Mouse (Mus musculus) layer of hippocampus, adult 9-10 months (tissue): Measurements from ENCODE around the gene Bphl.

Experiments used
- DNase-seq: peaks from one replicate; pipeline ENCODE4 v3.0.0; 2022; ENCODE audit warnings: low spot score

The Bphl gene

GRCm38 (mm10) chr13:34088871-34089288 lies 51.5 kb downstream of the Bphl start:
- no peak for DNase-seq

GRCm38 (mm10) chr13:34089358-34089757 lies 52.0 kb downstream of the Bphl start:
- DNase-seq, result no peak

DNA sequence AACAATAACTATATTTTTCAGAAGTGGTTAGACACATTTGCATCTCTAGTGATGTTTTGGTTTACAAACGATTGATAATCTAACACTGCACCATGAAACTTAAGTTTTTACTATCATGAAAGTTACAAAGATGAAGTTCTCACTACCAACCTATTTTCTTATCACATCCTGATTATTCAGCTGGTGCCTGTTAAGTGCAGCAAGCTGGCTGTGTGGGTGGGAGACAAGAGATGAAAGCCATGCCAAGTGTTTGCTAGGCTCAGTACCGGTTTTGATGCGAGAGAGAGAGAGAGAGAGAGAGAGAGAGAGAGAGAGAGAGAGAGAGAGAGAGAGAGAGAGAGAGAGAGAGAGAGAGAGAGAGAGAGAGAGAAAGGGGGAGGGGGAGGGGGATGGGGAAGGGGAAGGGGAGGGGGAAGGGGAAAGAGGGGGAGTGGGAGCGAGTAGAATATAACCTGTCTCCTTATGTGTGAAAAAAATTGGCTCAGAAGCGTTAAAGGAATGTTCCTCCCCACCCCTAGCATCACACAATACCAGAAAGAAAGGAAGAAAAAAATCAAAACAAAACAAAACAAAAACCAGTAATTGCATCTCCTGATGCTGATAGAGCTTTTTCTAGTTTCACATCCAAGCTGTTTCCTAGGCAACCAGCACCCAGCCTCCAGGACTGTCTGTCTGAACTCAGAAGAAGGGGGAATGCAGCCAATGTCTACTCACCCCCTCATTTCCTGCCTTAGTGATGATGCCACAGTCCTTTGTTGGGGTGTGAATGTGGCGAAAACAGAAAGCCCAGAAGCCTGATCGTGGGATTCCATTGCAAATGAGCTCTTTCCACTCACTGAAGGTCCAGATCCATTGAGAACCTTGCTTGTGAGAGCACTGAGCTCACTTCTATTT lies 58.4 kb downstream of the Bphl start:
- DNase-seq, result peak; percentile 83

DNA sequence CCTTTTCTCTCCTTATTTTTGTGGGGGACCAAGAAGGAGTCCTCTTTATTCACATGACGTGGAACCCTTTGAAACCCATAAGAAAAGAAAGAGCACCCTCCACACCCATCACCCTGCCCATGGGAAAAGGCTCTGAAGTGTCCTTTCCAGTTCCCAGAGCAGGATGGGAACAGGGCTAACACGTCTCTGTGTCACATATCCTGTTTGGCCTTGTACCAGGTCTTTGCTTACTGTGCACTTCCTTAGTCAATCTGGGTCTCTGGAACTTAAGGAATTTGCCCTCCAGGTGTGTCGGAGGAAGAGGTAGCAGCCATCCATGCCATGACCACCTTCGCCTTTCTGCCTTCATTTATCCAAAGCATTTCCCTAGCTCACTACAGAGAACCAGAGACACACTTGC lies 59.1 kb downstream of the Bphl start:
- no peak for DNase-seq

- DNase-seq, result no peak
Measured at GRCm38 (mm10) chr13:34097086-34097485, 59.7 kb downstream of the Bphl start.

DNA sequence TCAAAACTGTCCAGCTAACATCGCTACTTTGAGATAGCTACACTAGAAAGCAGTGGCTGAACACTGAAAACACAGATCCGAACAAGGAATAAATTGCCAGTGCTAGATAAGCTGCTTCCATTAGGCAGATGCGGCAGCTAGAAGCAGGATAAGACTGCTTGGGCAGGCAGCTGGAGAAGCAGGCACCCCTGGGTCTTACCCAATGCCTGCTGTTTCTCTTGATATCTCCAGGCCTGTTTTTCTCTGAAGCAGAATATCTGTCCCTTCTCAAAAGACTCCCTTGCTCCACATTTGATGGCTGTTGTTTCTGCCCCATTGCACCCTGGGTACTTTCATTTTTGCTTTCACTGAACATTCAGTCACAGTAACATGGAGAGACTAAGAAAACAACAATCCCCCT lies 63.3 kb downstream of the Bphl start:
- no peak for DNase-seq

- no peak for DNase-seq
Measured at GRCm38 (mm10) chr13:34101247-34101646, 63.9 kb downstream of the Bphl start.

DNA sequence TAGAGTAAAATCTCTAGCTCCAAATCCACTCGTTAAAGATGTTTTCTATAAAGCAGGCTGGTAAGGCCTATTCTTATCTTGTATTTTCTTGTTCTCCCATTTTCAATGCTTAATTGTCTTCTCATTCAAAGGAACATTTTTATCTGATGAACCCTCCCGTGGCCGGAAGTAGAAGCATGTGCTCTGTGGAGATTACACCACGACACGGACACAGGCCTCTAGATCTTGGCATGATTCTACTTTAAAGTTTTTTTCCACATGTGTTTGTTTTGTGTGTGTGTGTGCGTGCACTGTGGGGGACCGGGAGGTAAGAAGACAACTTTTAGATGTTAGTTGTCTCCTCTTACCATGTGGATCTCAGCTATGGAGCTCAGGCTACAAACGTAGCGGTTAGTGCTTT lies 64.5 kb downstream of the Bphl start:
- no peak for DNase-seq

GRCm38 (mm10) chr13:34105364-34105763 lies 68.0 kb downstream of the Bphl start:
- DNase-seq, result no peak

DNA sequence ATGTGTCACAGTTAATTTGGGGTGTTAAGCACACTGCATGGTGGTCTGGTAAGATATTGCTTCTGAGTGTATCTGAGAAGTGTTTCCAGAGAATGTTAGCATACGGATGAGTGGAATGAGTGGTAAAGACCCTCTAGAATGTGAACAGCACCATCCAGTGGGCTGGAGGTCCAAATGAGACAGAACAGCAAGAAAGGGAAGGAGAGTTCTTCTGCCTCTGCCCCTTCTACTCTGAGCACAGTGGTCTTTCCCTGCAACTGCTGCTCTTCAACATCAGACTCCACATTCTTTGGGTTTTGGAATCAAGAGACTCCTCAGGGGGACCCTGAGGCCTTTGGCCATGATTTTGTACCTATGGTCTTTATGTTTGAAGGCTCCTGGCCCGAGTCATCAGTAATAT lies 68.9 kb downstream of the Bphl start:
- no peak for DNase-seq

- no peak for DNase-seq
Measured at GRCm38 (mm10) chr13:34106999-34107398, 69.6 kb downstream of the Bphl start.

GRCm38 (mm10) chr13:34109035-34109676 lies 71.8 kb downstream of the Bphl start:
- no peak for DNase-seq

DNA sequence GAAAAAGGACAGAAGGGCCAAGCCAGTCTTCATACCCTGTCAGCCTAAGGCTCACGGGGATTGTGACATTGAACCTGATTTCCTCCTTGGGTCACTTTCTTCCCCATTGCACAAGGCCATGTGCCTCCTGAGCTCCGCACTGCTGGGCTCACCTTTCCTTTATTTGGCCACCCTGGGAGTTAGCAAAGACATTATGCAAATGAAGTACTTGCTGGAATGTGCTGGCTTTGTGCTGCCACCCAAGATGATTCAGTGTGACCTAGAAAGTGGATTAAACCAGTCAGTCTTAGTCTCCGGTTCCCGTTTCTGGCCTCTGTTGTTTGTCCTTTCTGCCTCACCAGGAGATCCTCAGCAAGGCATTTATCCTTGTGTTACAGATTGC lies 72.3 kb downstream of the Bphl start:
- DNase-seq, result no peak

DNA sequence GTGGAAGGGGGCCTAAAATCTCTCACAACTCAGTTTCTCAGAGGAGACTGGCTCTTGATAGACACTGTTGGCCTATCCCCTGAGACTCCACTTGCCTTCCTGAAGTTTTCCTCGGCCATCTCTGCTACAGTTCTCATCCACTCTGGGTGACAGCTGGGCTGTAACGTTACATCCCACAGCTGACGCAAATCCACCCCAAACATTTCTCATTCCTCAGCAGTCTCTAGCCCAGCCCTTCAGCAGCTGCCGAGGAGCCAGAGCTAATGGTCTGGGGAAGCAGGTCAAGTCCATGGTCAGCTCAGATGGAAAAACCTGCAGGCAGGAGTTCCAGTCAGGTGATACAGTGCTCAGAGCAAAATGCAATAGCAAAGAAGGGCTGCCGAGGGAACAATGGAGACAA lies 73.6 kb downstream of the Bphl start:
- no peak for DNase-seq

GRCm38 (mm10) chr13:34111878-34112277 lies 74.5 kb downstream of the Bphl start:
- DNase-seq, result no peak

DNA sequence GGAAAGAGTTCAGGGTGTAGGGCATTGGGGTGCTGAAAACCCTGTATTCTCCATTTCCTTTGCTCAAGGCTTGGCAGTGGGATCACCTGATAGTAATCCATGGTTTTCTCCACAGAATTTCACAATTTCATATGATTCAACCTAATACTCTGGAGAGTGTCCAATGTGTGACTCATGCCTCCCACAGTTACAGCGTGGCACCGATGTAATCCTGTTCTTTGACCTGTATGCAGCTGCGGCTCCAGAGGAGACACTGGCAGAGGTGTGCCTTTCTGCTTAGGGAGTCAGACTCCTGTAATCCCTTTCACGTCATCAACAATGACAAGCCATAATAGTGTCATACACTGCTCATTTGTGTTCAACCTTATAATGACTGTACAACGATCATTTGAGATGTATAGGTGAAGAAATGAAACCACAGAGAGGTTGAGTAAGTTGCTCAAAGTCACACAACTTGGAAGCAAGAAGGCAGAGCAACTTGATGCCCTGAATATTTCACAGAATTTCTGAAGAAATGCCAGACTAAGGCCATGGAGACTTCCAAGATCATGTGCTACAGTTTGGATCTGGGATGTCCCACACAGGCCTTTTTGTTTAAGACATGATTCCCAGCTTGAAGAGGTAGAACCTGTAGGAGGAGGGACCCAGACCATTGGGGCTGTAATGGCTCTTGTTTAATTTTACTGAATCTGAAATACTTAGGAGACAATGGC lies 75.1 kb downstream of the Bphl start:
- DNase-seq, result no peak

DNA sequence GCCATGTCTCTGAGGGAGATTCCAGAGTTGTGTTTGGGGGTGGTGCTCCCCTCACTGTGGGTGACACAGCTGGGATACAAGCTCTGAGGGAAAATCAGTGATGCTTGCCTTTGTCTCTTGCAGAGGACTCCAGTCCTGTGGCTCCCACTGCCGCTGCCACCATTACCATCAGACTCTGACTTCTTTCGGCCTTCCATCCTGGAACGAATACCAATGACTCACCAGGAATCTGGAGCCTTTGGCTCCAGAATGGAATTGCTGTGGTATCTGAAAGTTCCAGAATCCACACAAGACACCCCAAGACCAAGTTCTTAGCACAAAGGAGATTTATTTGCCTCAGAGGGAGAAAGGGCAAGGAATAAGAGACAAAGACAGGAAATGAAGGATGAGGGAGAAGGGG lies 75.7 kb downstream of the Bphl start:
- no peak for DNase-seq

GRCm38 (mm10) chr13:34114654-34115053 lies 77.3 kb downstream of the Bphl start:
- no peak for DNase-seq

DNA sequence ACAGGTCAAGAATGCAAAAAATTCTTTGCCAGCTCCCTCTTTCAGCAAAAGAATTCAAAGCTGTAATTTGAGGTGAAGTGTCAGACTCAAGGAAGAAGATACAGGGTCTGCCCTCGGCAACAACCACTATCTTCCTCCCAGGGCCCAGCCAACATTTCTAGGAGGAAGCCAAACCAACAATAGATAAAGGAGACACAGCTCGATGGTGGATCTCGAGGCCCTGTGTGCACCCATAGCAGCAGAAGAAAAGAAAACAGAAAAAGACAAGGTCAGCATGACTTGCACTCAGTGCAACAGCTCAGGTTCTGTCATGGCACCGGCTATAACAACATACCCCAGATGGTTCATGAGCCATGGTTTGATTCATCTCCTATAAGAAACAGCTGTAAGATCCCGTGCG lies 79.1 kb downstream of the Bphl start:
- DNase-seq, result no peak

DNA sequence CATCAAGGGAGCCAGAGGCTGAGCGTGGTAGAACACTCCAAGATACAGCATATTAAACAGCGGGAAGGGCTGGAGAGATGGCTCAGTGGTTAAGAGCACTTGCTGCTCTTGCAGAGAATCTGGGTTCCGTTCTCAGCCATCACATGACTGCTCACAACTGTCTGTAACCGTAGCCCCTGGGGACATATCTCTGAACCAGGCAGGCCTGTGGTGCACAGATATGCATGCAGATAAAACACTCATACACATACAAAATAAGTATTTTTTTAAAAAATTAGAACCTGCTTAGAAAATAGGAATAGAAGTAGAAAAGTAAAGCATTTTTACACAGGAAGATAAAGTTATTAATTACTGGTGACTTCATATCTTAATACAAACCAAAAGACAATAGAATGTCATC lies 81.4 kb downstream of the Bphl start:
- DNase-seq, result no peak

DNA sequence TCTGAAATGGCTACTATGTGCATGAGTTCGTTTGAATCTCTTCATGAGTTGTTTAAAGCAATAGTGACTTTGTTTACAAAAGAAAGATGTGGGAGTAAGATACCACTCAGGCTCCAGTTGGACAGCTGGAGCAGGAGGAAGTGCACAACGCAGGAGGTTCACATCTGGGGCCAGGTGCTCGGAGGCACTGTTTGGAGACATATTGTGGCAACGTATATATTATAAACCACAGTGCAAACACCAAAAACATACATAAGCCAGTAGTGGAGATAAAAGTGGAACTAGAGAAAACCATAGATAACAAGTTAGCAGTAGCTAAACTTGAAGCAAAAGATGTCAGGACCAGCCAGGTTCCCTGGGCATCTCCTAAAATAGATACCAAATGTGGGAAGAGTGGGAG lies 82.0 kb downstream of the Bphl start:
- no peak for DNase-seq

DNA sequence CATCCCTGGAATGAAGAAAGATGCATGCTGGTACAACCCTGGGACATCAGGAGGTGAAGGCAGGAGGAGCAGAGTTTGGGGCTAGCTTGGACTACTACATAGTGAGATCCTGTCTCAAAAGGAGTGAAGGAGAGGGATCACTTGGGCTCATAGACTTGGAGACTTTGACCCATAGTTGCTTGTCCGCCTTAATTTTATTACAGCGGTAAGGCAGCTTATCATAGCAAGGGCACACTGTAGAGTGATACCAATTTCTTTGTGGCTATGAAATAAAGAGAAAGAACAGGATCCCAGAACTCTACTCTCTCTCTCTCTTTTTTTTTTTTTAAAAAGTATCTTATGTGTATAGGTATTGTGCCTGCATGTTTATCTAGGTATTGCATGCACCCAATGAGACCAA lies 83.1 kb downstream of the Bphl start:
- DNase-seq, result no peak
